Comparison of ENCODE assay signal across 8 mouse cellular contexts in genomic region chr16:4273702-4274476, GRCm38 (mm10).
A peak's percentile ranks its signal among the peaks of the same experiment; 100 is the strongest.
DNase-seq lines count a peak whose midpoint lies in the region; ATAC-seq and TF ChIP-seq lines count a peak whose summit lies in the region.

No protein-coding gene starts in this region.

- peak; percentile 65 for DNase-seq in hindbrain, embryonic 14.5 days (ENCODE audit: low spot score)
- DNase-seq in hindbrain, embryonic 10.5 days (ENCODE audit: low spot score) = no peak
- peak; percentile 72 for DNase-seq in layer of hippocampus, adult 11-12 months (ENCODE audit: low spot score)
- peak; percentile 95 for DNase-seq in lung, postnatal 0 days (ENCODE audit: low spot score)
- peak; percentile 52 for DNase-seq in urinary bladder, postnatal 10 days (ENCODE audit: low spot score)
- DNase-seq in forebrain, embryonic 10.5 days (ENCODE audit: extremely low spot score, low spot score) = no peak

- no peak overlapping the region for H3K27ac ChIP-seq in hindbrain, embryonic 14.5 days
- H3K27ac ChIP-seq in hindbrain, embryonic 10.5 days = no peak overlapping the region
- peak overlapping the region; percentile 64 for H3K27ac ChIP-seq in embryonic facial prominence, embryonic 13.5 days
- H3K27ac ChIP-seq in heart, embryonic 12.5 days (ENCODE audit: poor library complexity, severe bottlenecking) = peak overlapping the region; percentile 90
- H3K27ac ChIP-seq in lung, postnatal 0 days (ENCODE audit: low read length) = peak overlapping the region; percentile 69
- H3K27ac ChIP-seq in forebrain, embryonic 10.5 days = no peak overlapping the region

- H3K4me1 ChIP-seq in hindbrain, embryonic 14.5 days (replicated peaks; ENCODE audit: control insufficient read depth, insufficient read depth, low read length) = no peaks in the 10 kb centered on the region
- H3K4me1 ChIP-seq in hindbrain, embryonic 10.5 days (replicated peaks) = no peaks in the 10 kb centered on the region
- peaks cover 31% of the 10 kb centered on the region for H3K4me1 ChIP-seq in embryonic facial prominence, embryonic 13.5 days
- H3K4me1 ChIP-seq in heart, embryonic 12.5 days (replicated peaks) = peaks cover 37% of the 10 kb centered on the region
- H3K4me1 ChIP-seq in lung, postnatal 0 days (ENCODE audit: insufficient read depth, low read depth, low read length) = peaks cover 16% of the 10 kb centered on the region; the same call in 1 of the 2 replicates
- H3K4me1 ChIP-seq in forebrain, embryonic 10.5 days = no peaks in the 10 kb centered on the region

- 0 out of 2 replicates have a peak, but pooled peaks have one; percentile 46 for ATAC-seq in hindbrain, embryonic 14.5 days (ENCODE audit: low FRiP score)
- ATAC-seq in embryonic facial prominence, embryonic 13.5 days (ENCODE audit: insufficient number of reproducible peaks, insufficient read depth, low FRiP score, low TSS enrichment, low read depth) = no peak; the same call in 1 of the 2 replicates
- peak; percentile 60 for ATAC-seq in heart, embryonic 12.5 days (ENCODE audit: insufficient number of reproducible peaks, low FRiP score)
- peak; percentile 92 for ATAC-seq in lung, postnatal 0 days

- H3K9ac ChIP-seq in hindbrain, embryonic 14.5 days = no peak overlapping the region
- H3K9ac ChIP-seq in embryonic facial prominence, embryonic 13.5 days = no peak overlapping the region
- no peak overlapping the region for H3K9ac ChIP-seq in heart, embryonic 12.5 days
- H3K9ac ChIP-seq in lung, postnatal 0 days (replicated peaks; ENCODE audit: low read depth) = no peak overlapping the region

- no peaks in the 10 kb centered on the region for H3K27me3 ChIP-seq in hindbrain, embryonic 14.5 days (ENCODE audit: control insufficient read depth, insufficient read depth, low read length)
- no peaks in the 10 kb centered on the region for H3K27me3 ChIP-seq in hindbrain, embryonic 10.5 days (ENCODE audit: insufficient read depth, poor library complexity, severe bottlenecking)
- no peaks in the 10 kb centered on the region for H3K27me3 ChIP-seq in embryonic facial prominence, embryonic 13.5 days
- H3K27me3 ChIP-seq in heart, embryonic 12.5 days (replicated peaks) = no peaks in the 10 kb centered on the region
- no peaks in the 10 kb centered on the region for H3K27me3 ChIP-seq in lung, postnatal 0 days (replicated peaks; ENCODE audit: insufficient read depth, low read length)
- H3K27me3 ChIP-seq in forebrain, embryonic 10.5 days (ENCODE audit: poor library complexity, severe bottlenecking) = no peaks in the 10 kb centered on the region

- no peak overlapping the region for H3K4me2 ChIP-seq in hindbrain, embryonic 14.5 days (replicated peaks)
- H3K4me2 ChIP-seq in embryonic facial prominence, embryonic 13.5 days = peak overlapping the region; percentile 11; the same call in 1 of the 2 replicates
- peak overlapping the region; percentile 19; the same call in 1 of the 2 replicates for H3K4me2 ChIP-seq in heart, embryonic 12.5 days
- no peak overlapping the region for H3K4me2 ChIP-seq in lung, postnatal 0 days (replicated peaks; ENCODE audit: low read depth, low read length)

- peak; percentile 64; the same call in 1 of the 2 replicates for TF ChIP-seq EP300 in lung, postnatal 0 days (IDR thresholded peaks at IDR 0.05)

- no peak overlapping the region for H3K4me3 ChIP-seq in hindbrain, embryonic 14.5 days (replicated peaks; ENCODE audit: low read length)
- no peak overlapping the region for H3K4me3 ChIP-seq in hindbrain, embryonic 10.5 days
- no peak overlapping the region for H3K4me3 ChIP-seq in embryonic facial prominence, embryonic 13.5 days
- no peak overlapping the region for H3K4me3 ChIP-seq in heart, embryonic 12.5 days
- no peak overlapping the region for H3K4me3 ChIP-seq in lung, postnatal 0 days (ENCODE audit: low read depth, low read length)
- no peak overlapping the region for H3K4me3 ChIP-seq in forebrain, embryonic 10.5 days

- no peaks in the 10 kb centered on the region for H3K9me3 ChIP-seq in hindbrain, embryonic 14.5 days (ENCODE audit: control insufficient read depth, low read length)
- H3K9me3 ChIP-seq in hindbrain, embryonic 10.5 days = no peaks in the 10 kb centered on the region
- no peaks in the 10 kb centered on the region for H3K9me3 ChIP-seq in embryonic facial prominence, embryonic 13.5 days
- no peaks in the 10 kb centered on the region for H3K9me3 ChIP-seq in heart, embryonic 12.5 days (replicated peaks)
- H3K9me3 ChIP-seq in lung, postnatal 0 days (ENCODE audit: low read length) = no peaks in the 10 kb centered on the region
- H3K9me3 ChIP-seq in forebrain, embryonic 10.5 days = no peaks in the 10 kb centered on the region

- WGBS in hindbrain, embryonic 14.5 days = 63% methylated on average over 12 of the region's 12 CpGs
- WGBS in hindbrain, embryonic 10.5 days = 85% methylated on average over 12 of the region's 12 CpGs
- WGBS in embryonic facial prominence, embryonic 13.5 days = 40% methylated on average over 12 of the region's 12 CpGs
- WGBS in heart, embryonic 12.5 days = 39% methylated on average over 12 of the region's 12 CpGs
- 25% methylated on average over 12 of the region's 12 CpGs for WGBS in lung, postnatal 0 days
- WGBS in forebrain, embryonic 10.5 days = 85% methylated on average over 12 of the region's 12 CpGs

- H3K36me3 ChIP-seq in hindbrain, embryonic 14.5 days (replicated peaks; ENCODE audit: control insufficient read depth, insufficient read depth) = no peaks in the 10 kb centered on the region
- H3K36me3 ChIP-seq in hindbrain, embryonic 10.5 days = no peaks in the 10 kb centered on the region
- H3K36me3 ChIP-seq in embryonic facial prominence, embryonic 13.5 days = no peaks in the 10 kb centered on the region
- no peaks in the 10 kb centered on the region for H3K36me3 ChIP-seq in heart, embryonic 12.5 days
- no peaks in the 10 kb centered on the region for H3K36me3 ChIP-seq in lung, postnatal 0 days (ENCODE audit: insufficient read depth, low read length)
- H3K36me3 ChIP-seq in forebrain, embryonic 10.5 days (replicated peaks) = no peaks in the 10 kb centered on the region

- TF ChIP-seq CTCF in lung, postnatal 0 days (IDR thresholded peaks at IDR 0.05) = no peak

Comparison
In these comparisons a context has a peak if more than half of its experiments do, and no peak if none do; other contexts are left out.
1. DNase-seq: peak in hindbrain, embryonic 14.5 days (single experiment), layer of hippocampus, adult 11-12 months (single experiment), lung, postnatal 0 days (single experiment) and urinary bladder, postnatal 10 days (single experiment); none in hindbrain, embryonic 10.5 days (single experiment) and forebrain, embryonic 10.5 days (single experiment).
2. H3K27ac ChIP-seq: peak in embryonic facial prominence, embryonic 13.5 days (single experiment), heart, embryonic 12.5 days (single experiment) and lung, postnatal 0 days (single experiment); none in hindbrain, embryonic 14.5 days (single experiment), hindbrain, embryonic 10.5 days (single experiment) and forebrain, embryonic 10.5 days (single experiment).
3. H3K4me2 ChIP-seq: peak in embryonic facial prominence, embryonic 13.5 days (single experiment) and heart, embryonic 12.5 days (single experiment); none in hindbrain, embryonic 14.5 days (single experiment) and lung, postnatal 0 days (single experiment).